In the genomic region with DNA sequence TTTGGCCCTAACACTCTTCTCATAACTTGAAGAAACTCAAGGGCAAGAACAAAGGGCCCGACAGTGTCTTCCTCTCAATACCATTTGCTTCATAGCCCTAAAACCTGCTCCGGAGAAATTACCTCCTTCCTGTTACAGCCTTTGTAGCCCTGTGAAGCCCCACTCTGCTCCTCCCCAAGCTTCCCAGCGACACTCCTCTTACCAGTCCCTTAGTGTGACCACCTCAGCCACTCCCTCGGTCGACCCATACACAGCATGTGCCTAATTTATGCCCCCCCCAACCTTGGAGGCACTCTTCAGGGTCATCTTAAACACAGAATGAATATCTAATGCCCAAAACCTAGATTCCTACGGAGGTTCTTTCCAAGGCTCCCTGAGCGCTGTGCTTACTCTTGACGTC, we compare ENCODE assay signal across 7 mouse cellular contexts. TPM values are rescaled to one million over a fixed set of nuclear protein-coding genes. Genes with fewer than 3 reads are reported as not detected.
DNase-seq lines count a peak whose midpoint lies in the region; ATAC-seq and TF ChIP-seq lines count a peak whose summit lies in the region.

No protein-coding gene starts in this region.

- no peak for ATAC-seq in liver, embryonic 15.5 days (ENCODE audit: insufficient read depth)

- TF ChIP-seq POLR2A in spleen, adult 2 months (IDR thresholded peaks at IDR 0.05; ENCODE audit: low read depth, low read length): no peak

- H3K9me3 ChIP-seq in hindbrain, embryonic 10.5 days: no peaks in the 10 kb centered on the region
- H3K9me3 ChIP-seq in liver, embryonic 15.5 days (replicated peaks): no peaks in the 10 kb centered on the region

- DNase-seq in spleen, adult 2 months (ENCODE audit: low read depth in 1 of 2, low spot score in 2 of 2): no peak
- no peak for DNase-seq in spleen, postnatal 14 days (ENCODE audit: low spot score in 2 of 2)
- no peak for DNase-seq in hindbrain, embryonic 10.5 days (ENCODE audit: low spot score)
- no peak for DNase-seq in right cerebral cortex, postnatal 4 days
- DNase-seq in retina, embryonic 14.5 days (ENCODE audit: low spot score): no peak
- DNase-seq in adrenal gland, adult 2 months: no peak

- H3K27ac ChIP-seq in spleen, adult 2 months (ENCODE audit: insufficient read depth, low read length): no peak overlapping the region
- H3K27ac ChIP-seq in hindbrain, embryonic 10.5 days: peak overlapping the region; percentile 78
- 0 out of 2 replicates have a peak overlapping the region, but pooled peaks have one; percentile 9 for H3K27ac ChIP-seq in liver, embryonic 15.5 days (replicated peaks)

- H3K4me3 ChIP-seq in spleen, adult 2 months (ENCODE audit: extremely low read depth, insufficient read depth, insufficient read length): peak overlapping the region; percentile 57; the same call in 1 of the 2 replicates
- peak overlapping the region; percentile 62 for H3K4me3 ChIP-seq in hindbrain, embryonic 10.5 days
- peak overlapping the region; percentile 52 for H3K4me3 ChIP-seq in liver, embryonic 15.5 days (replicated peaks)

- H3K4me2 ChIP-seq in liver, embryonic 15.5 days: peak overlapping the region; percentile 69

- 48% methylated on average over 8 of the region's 8 CpGs for WGBS in spleen, adult 2 months
- 18% methylated on average over 8 of the region's 8 CpGs for WGBS in hindbrain, embryonic 10.5 days
- whole genome bisulfite sequencing in liver, embryonic 15.5 days (ENCODE audit: insufficient replicate concordance): 12% methylated on average over 8 of the region's 8 CpGs

- H3K27me3 ChIP-seq in spleen, adult 2 months (ENCODE audit: control insufficient read depth, insufficient read depth, low read length): peaks cover 11% of the 10 kb centered on the region; the same call in 1 of the 2 replicates
- peaks cover 65% of the 10 kb centered on the region for H3K27me3 ChIP-seq in hindbrain, embryonic 10.5 days (ENCODE audit: insufficient read depth, poor library complexity, severe bottlenecking)
- H3K27me3 ChIP-seq in liver, embryonic 15.5 days: peaks cover 76% of the 10 kb centered on the region

- TF ChIP-seq CTCF in spleen, adult 2 months (IDR thresholded peaks at IDR 0.05; ENCODE audit: extremely low read depth, insufficient read depth, insufficient read length, insufficient replicate concordance): no peak

- H3K9ac ChIP-seq in liver, embryonic 15.5 days: no peak overlapping the region

- H3K36me3 ChIP-seq in spleen, adult 2 months (ENCODE audit: control insufficient read depth, insufficient read depth, low read length): no peaks in the 10 kb centered on the region
- no peaks in the 10 kb centered on the region for H3K36me3 ChIP-seq in hindbrain, embryonic 10.5 days
- no peaks in the 10 kb centered on the region for H3K36me3 ChIP-seq in liver, embryonic 15.5 days (replicated peaks)

- peaks cover 14% of the 10 kb centered on the region; the same call in 1 of the 2 replicates for H3K4me1 ChIP-seq in spleen, adult 2 months (ENCODE audit: control insufficient read depth, insufficient read depth, insufficient read length)
- H3K4me1 ChIP-seq in hindbrain, embryonic 10.5 days (replicated peaks): peaks cover 60% of the 10 kb centered on the region
- peaks cover 30% of the 10 kb centered on the region for H3K4me1 ChIP-seq in liver, embryonic 15.5 days (replicated peaks)

RNA-seq across cellular contexts. Expression of gene Efna1, which starts 2.3 kb away (rescaled TPM):
- 5.3 and 5.9 TPM in 2 replicates for polyA plus RNA-seq in spleen, adult 2 months (2012; rRNA removed)
- polyA plus RNA-seq in hindbrain, embryonic 10.5 days (2016; fragmentation: Nextera tagmentation; extraction: Ambion mirVana): 16.5 and 17.7 TPM in 2 replicates
- 8.9 and 11.2 TPM in 2 replicates for polyA plus RNA-seq in liver, embryonic 15.5 days (2015; fragmentation: Nextera tagmentation; extraction: Ambion mirVana)
- 10 to 100 TPM in 1 of 2 experiments, 1 to 10 TPM in 1; 8.0 to 16.6 TPM for total RNA-seq in adrenal gland, adult 2 months (2021)
- polyA plus RNA-seq in adrenal gland, adult 2 months (2012; rRNA removed): 17.5 and 24.0 TPM in 2 replicates

RNA-seq across cellular contexts. Expression of gene Slc50a1, which starts 8.3 kb away (rescaled TPM):
- 207 and 266 TPM in 2 replicates for polyA plus RNA-seq in spleen, adult 2 months (2012; rRNA removed)
- 34.4 and 36.8 TPM in 2 replicates for polyA plus RNA-seq in hindbrain, embryonic 10.5 days (2016; fragmentation: Nextera tagmentation; extraction: Ambion mirVana)
- 17.5 and 17.8 TPM in 2 replicates for polyA plus RNA-seq in liver, embryonic 15.5 days (2015; fragmentation: Nextera tagmentation; extraction: Ambion mirVana)
- total RNA-seq in adrenal gland, adult 2 months (2021): 10 to 100 TPM; 49.9 to 54.7 TPM
- polyA plus RNA-seq in adrenal gland, adult 2 months (2012; rRNA removed): 153 TPM in 2 replicates

RNA-seq across cellular contexts. Expression of gene Dpm3, which starts 19.5 kb away (rescaled TPM):
- 231 and 419 TPM in 2 replicates for polyA plus RNA-seq in spleen, adult 2 months (2012; rRNA removed)
- polyA plus RNA-seq in hindbrain, embryonic 10.5 days (2016; fragmentation: Nextera tagmentation; extraction: Ambion mirVana): 97.0 and 99.4 TPM in 2 replicates
- 45.4 and 54.4 TPM in 2 replicates for polyA plus RNA-seq in liver, embryonic 15.5 days (2015; fragmentation: Nextera tagmentation; extraction: Ambion mirVana)
- 100 to 1,000 TPM; 134 to 150 TPM for total RNA-seq in adrenal gland, adult 2 months (2021)
- 509 and 645 TPM in 2 replicates for polyA plus RNA-seq in adrenal gland, adult 2 months (2012; rRNA removed)

RNA-seq across cellular contexts. Expression of gene Trim46, which starts 32.5 kb away (rescaled TPM):
- 3.6 and 5.4 TPM in 2 replicates for polyA plus RNA-seq in spleen, adult 2 months (2012; rRNA removed)
- 5.2 and 11.6 TPM in 2 replicates for polyA plus RNA-seq in hindbrain, embryonic 10.5 days (2016; fragmentation: Nextera tagmentation; extraction: Ambion mirVana)
- polyA plus RNA-seq in liver, embryonic 15.5 days (2015; fragmentation: Nextera tagmentation; extraction: Ambion mirVana): 0.23 and 0.31 TPM in 2 replicates
- 1 to 10 TPM; 1.9 to 2.3 TPM for total RNA-seq in adrenal gland, adult 2 months (2021)
- 6.0 and 9.1 TPM in 2 replicates for polyA plus RNA-seq in adrenal gland, adult 2 months (2012; rRNA removed)

RNA-seq across cellular contexts. Expression of gene Krtcap2, which starts 32.9 kb away (rescaled TPM):
- 93.5 and 129 TPM in 2 replicates for polyA plus RNA-seq in spleen, adult 2 months (2012; rRNA removed)
- 276 and 282 TPM in 2 replicates for polyA plus RNA-seq in hindbrain, embryonic 10.5 days (2016; fragmentation: Nextera tagmentation; extraction: Ambion mirVana)
- polyA plus RNA-seq in liver, embryonic 15.5 days (2015; fragmentation: Nextera tagmentation; extraction: Ambion mirVana): 116 and 126 TPM in 2 replicates
- 100 to 1,000 TPM; 143 to 163 TPM for total RNA-seq in adrenal gland, adult 2 months (2021)
- 433 and 437 TPM in 2 replicates for polyA plus RNA-seq in adrenal gland, adult 2 months (2012; rRNA removed)
